Mouse (Mus musculus): ENCODE results near the gene Twf2. TPM values are rescaled to one million over a fixed set of nuclear protein-coding genes. Genes with fewer than 3 reads are reported as not detected.
A peak's percentile ranks its signal among the peaks of the same experiment; 100 is the strongest.

Twf2 gene
- total and polyA plus RNA-seq, 2 experiments = 4.7 to 6.2 TPM

DNA sequence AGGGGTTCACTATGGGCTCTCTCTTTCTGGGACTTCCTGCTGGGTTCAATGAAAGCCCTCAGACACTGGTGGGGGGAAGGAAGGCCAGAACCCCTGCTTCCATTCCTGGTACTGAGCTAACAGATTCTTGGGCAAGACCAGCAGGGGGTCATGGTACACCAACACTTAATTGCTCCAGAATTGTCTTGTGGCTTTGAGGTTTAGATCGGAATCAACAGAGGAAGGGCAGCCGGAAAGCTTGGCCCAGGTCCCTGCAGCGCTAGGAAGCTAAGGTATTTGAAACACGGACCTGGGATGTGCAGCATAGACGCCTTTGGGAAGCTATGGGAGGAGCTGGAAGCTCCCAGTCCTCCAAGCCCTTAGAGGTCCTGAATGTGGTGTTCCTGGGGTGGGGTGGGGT, 56.1 kb downstream of the Twf2 start:
- TF ChIP-seq CTCF (IDR thresholded peaks at IDR 0.05; ENCODE audit: low read depth, low read length) = no peak
- TF ChIP-seq POLR2A (IDR thresholded peaks at IDR 0.05; ENCODE audit: extremely low read depth, insufficient read depth, low read length) = no peak

DNA sequence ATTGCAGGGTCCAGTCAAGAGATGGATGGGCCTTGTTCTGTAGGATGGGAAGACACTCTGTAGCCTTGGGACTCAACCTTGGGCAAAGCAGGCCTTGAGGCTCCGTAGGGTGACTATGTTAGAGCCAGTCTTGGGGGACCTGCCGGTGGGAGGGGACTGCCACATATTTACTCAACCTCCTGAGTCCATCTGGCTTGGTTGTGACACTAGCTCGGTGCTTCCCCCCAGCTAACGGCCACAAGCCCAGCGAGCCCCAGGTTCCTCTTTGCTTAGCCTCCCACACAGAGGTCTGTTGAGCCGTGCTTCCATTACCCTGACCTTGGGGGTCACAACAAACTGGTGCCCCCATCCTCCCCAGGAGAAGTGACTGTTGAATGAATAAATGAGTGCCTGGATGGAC, 58.1 kb downstream of the Twf2 start:
- no peak for DNase-seq (ENCODE audit: extremely low read depth, low read depth, low spot score)
- Histone ChIP-seq H3K27ac (replicated peaks; ENCODE audit: insufficient read depth, low read depth, low read length) (peak overlapping the region; percentile 84), H3K4me1 (ENCODE audit: control insufficient read depth, insufficient read depth, low read length) (peaks cover 29% of the 10 kb centered on the region), H3K79me2 (ENCODE audit: control insufficient read depth, insufficient read depth, low read length) (no peaks in the 10 kb centered on the region), H3K27me3 (ENCODE audit: control insufficient read depth, insufficient read depth, low read length) (no peaks in the 10 kb centered on the region), H3K9ac (ENCODE audit: low read depth, low read length) (no peak overlapping the region), H3K36me3 (ENCODE audit: control insufficient read depth, insufficient read depth, low read length) (no peaks in the 10 kb centered on the region), H3K4me3 (ENCODE audit: insufficient read depth, low read depth, low read length) (no peak overlapping the region)
- 83% methylated on average over 6 of the region's 6 CpGs for WGBS
- TF ChIP-seq CTCF (IDR thresholded peaks at IDR 0.05; ENCODE audit: low read depth, low read length) = no peak
- TF ChIP-seq POLR2A (IDR thresholded peaks at IDR 0.05; ENCODE audit: extremely low read depth, insufficient read depth, low read length) = no peak

More for the DNA sequence above, 56.1 kb downstream of the Twf2 start:
- H3K36me3 ChIP-seq (ENCODE audit: control insufficient read depth, insufficient read depth, low read length) = no peaks in the 10 kb centered on the region
- no peak overlapping the region for H3K4me3 ChIP-seq (ENCODE audit: insufficient read depth, low read depth, low read length)
- no peaks in the 10 kb centered on the region for H3K27me3 ChIP-seq (ENCODE audit: control insufficient read depth, insufficient read depth, low read length)
- H3K9ac ChIP-seq (ENCODE audit: low read depth, low read length) = no peak overlapping the region
- no peaks in the 10 kb centered on the region for H3K79me2 ChIP-seq (ENCODE audit: control insufficient read depth, insufficient read depth, low read length)
- no peak for DNase-seq (ENCODE audit: extremely low read depth, low read depth, low spot score)
- no peak overlapping the region for H3K27ac ChIP-seq (replicated peaks; ENCODE audit: insufficient read depth, low read depth, low read length)
- 47% methylated on average over 5 of the region's 5 CpGs for WGBS
- peaks cover 17% of the 10 kb centered on the region for H3K4me1 ChIP-seq (ENCODE audit: control insufficient read depth, insufficient read depth, low read length)

DNA sequence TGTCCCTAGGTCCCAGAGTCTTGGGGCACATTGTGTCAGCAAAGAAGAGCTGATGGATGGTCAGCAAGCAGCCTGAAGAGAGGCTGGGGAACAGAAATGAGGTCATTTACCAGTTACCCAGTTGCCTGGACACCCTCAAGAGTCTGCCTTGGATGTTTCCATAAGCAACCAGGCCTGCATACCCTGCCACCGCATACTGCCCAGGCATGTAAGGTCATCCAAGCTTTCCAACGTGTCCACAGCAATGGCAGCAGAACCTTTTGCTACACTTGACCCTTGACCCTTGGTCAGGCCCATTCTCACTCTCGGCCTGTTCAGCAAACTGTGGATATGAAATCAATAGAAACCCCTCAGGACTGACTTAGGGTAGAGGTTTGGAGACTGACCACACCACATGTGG, 58.6 kb downstream of the Twf2 start:
- Histone ChIP-seq H3K36me3 (ENCODE audit: control insufficient read depth, insufficient read depth, low read length) (no peaks in the 10 kb centered on the region), H3K4me1 (ENCODE audit: control insufficient read depth, insufficient read depth, low read length) (peaks cover 31% of the 10 kb centered on the region), H3K4me3 (ENCODE audit: insufficient read depth, low read depth, low read length) (no peak overlapping the region), H3K9ac (ENCODE audit: low read depth, low read length) (no peak overlapping the region), H3K79me2 (ENCODE audit: control insufficient read depth, insufficient read depth, low read length) (no peaks in the 10 kb centered on the region), H3K27ac (replicated peaks; ENCODE audit: insufficient read depth, low read depth, low read length) (peak overlapping the region; percentile 84), H3K27me3 (ENCODE audit: control insufficient read depth, insufficient read depth, low read length) (no peaks in the 10 kb centered on the region)
- WGBS = 21% methylated on average over 3 of the region's 3 CpGs
- TF ChIP-seq CTCF (IDR thresholded peaks at IDR 0.05; ENCODE audit: low read depth, low read length) (no peak), POLR2A (IDR thresholded peaks at IDR 0.05; ENCODE audit: extremely low read depth, insufficient read depth, low read length) (no peak)
- DNase-seq (ENCODE audit: extremely low read depth, low read depth, low spot score) = peak; percentile 70

DNA sequence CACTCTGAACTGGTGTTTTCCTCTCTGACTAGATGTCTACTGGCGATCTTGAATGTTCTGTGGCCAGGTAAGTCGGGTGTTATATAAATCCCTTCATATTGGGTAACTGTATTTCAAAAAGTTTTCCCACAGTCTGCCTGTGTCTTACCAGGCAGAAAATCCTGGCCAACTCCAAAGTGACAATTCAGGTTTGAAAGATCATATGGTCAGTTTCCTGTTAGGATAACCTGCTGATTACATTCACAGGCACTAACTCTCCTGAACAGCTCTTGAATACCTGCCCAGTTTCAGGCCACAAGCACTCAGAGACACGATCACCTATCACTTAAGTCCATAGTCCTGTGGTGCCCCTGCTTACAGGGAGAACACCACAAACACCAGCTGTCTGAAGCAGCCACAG, 59.2 kb downstream of the Twf2 start:
- Histone ChIP-seq H3K4me1 (ENCODE audit: control insufficient read depth, insufficient read depth, low read length) (peaks cover 33% of the 10 kb centered on the region), H3K9ac (ENCODE audit: low read depth, low read length) (0 out of 2 replicates have a peak overlapping the region, but pooled peaks have one; percentile 35), H3K36me3 (ENCODE audit: control insufficient read depth, insufficient read depth, low read length) (no peaks in the 10 kb centered on the region), H3K4me3 (ENCODE audit: insufficient read depth, low read depth, low read length) (no peak overlapping the region), H3K27ac (replicated peaks; ENCODE audit: insufficient read depth, low read depth, low read length) (peak overlapping the region; percentile 84), H3K27me3 (ENCODE audit: control insufficient read depth, insufficient read depth, low read length) (no peaks in the 10 kb centered on the region), H3K79me2 (ENCODE audit: control insufficient read depth, insufficient read depth, low read length) (no peaks in the 10 kb centered on the region)
- TF ChIP-seq CTCF (IDR thresholded peaks at IDR 0.05; ENCODE audit: low read depth, low read length) (no peak), POLR2A (IDR thresholded peaks at IDR 0.05; ENCODE audit: extremely low read depth, insufficient read depth, low read length) (no peak)
- WGBS = 37% methylated on average over 3 of the region's 3 CpGs
- DNase-seq (ENCODE audit: extremely low read depth, low read depth, low spot score) = peak; percentile 72

DNA sequence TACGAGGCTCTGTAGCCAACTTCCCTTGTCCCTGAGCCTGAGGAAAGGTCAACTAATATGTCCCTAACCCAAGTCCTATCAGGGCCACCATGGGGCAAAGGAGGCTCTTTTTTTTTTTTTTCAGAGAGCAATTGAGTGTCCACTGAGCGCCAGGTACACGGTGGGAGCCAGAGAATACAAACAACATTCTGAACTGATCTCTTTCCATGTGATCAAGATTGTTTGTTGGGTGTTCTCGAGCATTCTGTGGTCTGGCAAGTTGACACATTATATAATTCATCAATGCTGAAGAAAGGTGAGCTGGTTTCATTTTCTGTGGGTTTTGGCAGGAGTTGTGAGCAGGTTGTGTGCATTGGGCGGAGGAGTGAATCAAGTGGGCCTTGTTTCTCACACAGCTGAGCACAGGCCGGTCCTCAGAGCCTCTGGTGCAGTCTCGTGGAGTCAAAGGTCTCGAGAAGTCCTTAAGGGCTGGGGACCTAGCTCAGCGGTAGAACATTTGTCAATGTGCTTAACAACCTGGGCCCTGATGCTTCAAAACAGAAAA, 60.5 kb downstream of the Twf2 start:
- Histone ChIP-seq H3K36me3 (ENCODE audit: control insufficient read depth, insufficient read depth, low read length) (no peaks in the 10 kb centered on the region), H3K27ac (replicated peaks; ENCODE audit: insufficient read depth, low read depth, low read length) (peak overlapping the region; percentile 93), H3K4me3 (ENCODE audit: insufficient read depth, low read depth, low read length) (no peak overlapping the region), H3K9ac (ENCODE audit: low read depth, low read length) (peak overlapping the region; percentile 33; the same call in 1 of the 2 replicates), H3K4me1 (ENCODE audit: control insufficient read depth, insufficient read depth, low read length) (peaks cover 41% of the 10 kb centered on the region), H3K79me2 (ENCODE audit: control insufficient read depth, insufficient read depth, low read length) (no peaks in the 10 kb centered on the region), H3K27me3 (ENCODE audit: control insufficient read depth, insufficient read depth, low read length) (no peaks in the 10 kb centered on the region)
- DNase-seq (ENCODE audit: extremely low read depth, low read depth, low spot score) = peak; percentile 96
- no peak for TF ChIP-seq CTCF (IDR thresholded peaks at IDR 0.05; ENCODE audit: low read depth, low read length)
- TF ChIP-seq POLR2A (IDR thresholded peaks at IDR 0.05; ENCODE audit: extremely low read depth, insufficient read depth, low read length) = no peak
- 21% methylated on average over 9 of the region's 9 CpGs for WGBS

Other genes starting within 250 kb of the Twf2 start
- 0.18 and 0.40 TPM in 2 replicates for gene Col6a5, start 242.5 kb upstream of the Twf2 start, total RNA-seq (2014; rRNA removed)
- gene Col6a5, start 242.5 kb upstream of the Twf2 start, polyA plus RNA-seq (2012; rRNA removed) = 0.05 and 0.12 TPM in 2 replicates
- gene Col6a4, start 106.3 kb upstream of the Twf2 start, total RNA-seq (2014; rRNA removed) = not detected in 2 replicates
- gene Col6a4, start 106.3 kb upstream of the Twf2 start, polyA plus RNA-seq (2012; rRNA removed) = not detected in 2 replicates
- 104 and 136 TPM in 2 replicates for gene Glyctk, start 45.0 kb upstream of the Twf2 start, total RNA-seq (2014; rRNA removed)
- gene Glyctk, start 45.0 kb upstream of the Twf2 start, polyA plus RNA-seq (2012; rRNA removed) = 308 and 315 TPM in 2 replicates
- 36.3 and 40.7 TPM in 2 replicates for gene Wdr82, start 32.2 kb upstream of the Twf2 start, total RNA-seq (2014; rRNA removed)
- 23.6 and 25.9 TPM in 2 replicates for gene Wdr82, start 32.2 kb upstream of the Twf2 start, polyA plus RNA-seq (2012; rRNA removed)
- gene Ppm1m, start 3.4 kb upstream of the Twf2 start, total RNA-seq (2014; rRNA removed) = 12.4 and 13.7 TPM in 2 replicates
- gene Ppm1m, start 3.4 kb upstream of the Twf2 start, polyA plus RNA-seq (2012; rRNA removed) = 17.3 and 22.7 TPM in 2 replicates
- 0.18 and 0.27 TPM in 2 replicates for gene Tlr9, start 19.5 kb downstream of the Twf2 start, total RNA-seq (2014; rRNA removed)
- gene Tlr9, start 19.5 kb downstream of the Twf2 start, polyA plus RNA-seq (2012; rRNA removed) = 0.37 and 0.61 TPM in 2 replicates
- gene Alas1, start 45.5 kb downstream of the Twf2 start, total RNA-seq (2014; rRNA removed) = 270 and 285 TPM in 2 replicates
- gene Alas1, start 45.5 kb downstream of the Twf2 start, polyA plus RNA-seq (2012; rRNA removed) = 530 and 649 TPM in 2 replicates
- gene Poc1a, start 78.0 kb downstream of the Twf2 start, total RNA-seq (2014; rRNA removed) = 1.8 and 3.2 TPM in 2 replicates
- 3.1 and 3.9 TPM in 2 replicates for gene Poc1a, start 78.0 kb downstream of the Twf2 start, polyA plus RNA-seq (2012; rRNA removed)
- 1.8 and 2.5 TPM in 2 replicates for gene Dusp7, start 165.5 kb downstream of the Twf2 start, total RNA-seq (2014; rRNA removed)
- gene Dusp7, start 165.5 kb downstream of the Twf2 start, polyA plus RNA-seq (2012; rRNA removed) = 7.7 and 10.1 TPM in 2 replicates
- 182 and 210 TPM in 2 replicates for gene Rpl29, start 226.3 kb downstream of the Twf2 start, total RNA-seq (2014; rRNA removed)
- gene Rpl29, start 226.3 kb downstream of the Twf2 start, polyA plus RNA-seq (2012; rRNA removed) = 230 and 232 TPM in 2 replicates
- gene Acy1, start 235.2 kb downstream of the Twf2 start, total RNA-seq (2014; rRNA removed) = 65.2 and 76.5 TPM in 2 replicates
- 50.7 and 64.3 TPM in 2 replicates for gene Acy1, start 235.2 kb downstream of the Twf2 start, polyA plus RNA-seq (2012; rRNA removed)
- 129 and 183 TPM in 2 replicates for gene Abhd14b, start 244.4 kb downstream of the Twf2 start, total RNA-seq (2014; rRNA removed)
- 402 and 415 TPM in 2 replicates for gene Abhd14b, start 244.4 kb downstream of the Twf2 start, polyA plus RNA-seq (2012; rRNA removed)
- 8.2 and 10.4 TPM in 2 replicates for gene Abhd14a, start 244.6 kb downstream of the Twf2 start, total RNA-seq (2014; rRNA removed)
- gene Abhd14a, start 244.6 kb downstream of the Twf2 start, polyA plus RNA-seq (2012; rRNA removed) = 22.7 and 24.4 TPM in 2 replicates

Measured in liver, adult 2 months (tissue).